Mouse (Mus musculus) macrophage (primary cell): ENCODE results near the gene Stard13. TPM values are rescaled to one million over a fixed set of nuclear protein-coding genes. Genes with fewer than 3 reads are reported as not detected.

ENCODE experiments used
- H3K27ac ChIP-seq: fragments of 350-480 bp; formaldehyde crosslinking; 2 replicates; pipeline ENCODE4 v1.9.0; 2021
- H3K36me3 ChIP-seq: fragments of 350-480 bp; formaldehyde crosslinking; 2 replicates; pipeline ENCODE4 v1.9.0; 2021; ENCODE audit errors: inconsistent target
- H3K4me3 ChIP-seq: fragments of 350-480 bp; formaldehyde crosslinking; 2 replicates; pipeline ENCODE4 v1.9.0; 2021; ENCODE audit errors: inconsistent target
- H3K79me2 ChIP-seq: fragments of 350-480 bp; formaldehyde crosslinking; 2 replicates; pipeline ENCODE4 v1.9.0; 2021; ENCODE audit errors: inconsistent target
- WGBS: methylation state at CpG from one replicate; pipeline ENCODE4 v1.1.7; 2026; ENCODE audit warnings: inconsistent platforms; ENCODE audit not compliant: missing documents; 5-methylcytosine and 5-hydroxymethylcytosine counted together
- polyA plus RNA-seq: library from polyadenylated mRNA; stranded (reverse); fragments of 250-400 nt; gene quantifications from 3 replicates; pipeline ENCODE4 v1.2.4, GENCODE M21; 2018; ENCODE audit warnings: inconsistent platforms

Gene Stard13
- polyA plus RNA-seq, 1 experiment from 2014 or later = 0.04 TPM

- Histone ChIP-seq H3K79me2 (no peaks in the 10 kb centered on the region), H3K36me3 (no peaks in the 10 kb centered on the region), H3K27ac (no peak overlapping the region), H3K4me3 (no peak overlapping the region)
- 94% methylated on average over 9 of the region's 9 CpGs for WGBS
Observed at GRCm38 (mm10) chr5:151180176-151180785, 53.4 kb downstream of the Stard13 start.

DNA sequence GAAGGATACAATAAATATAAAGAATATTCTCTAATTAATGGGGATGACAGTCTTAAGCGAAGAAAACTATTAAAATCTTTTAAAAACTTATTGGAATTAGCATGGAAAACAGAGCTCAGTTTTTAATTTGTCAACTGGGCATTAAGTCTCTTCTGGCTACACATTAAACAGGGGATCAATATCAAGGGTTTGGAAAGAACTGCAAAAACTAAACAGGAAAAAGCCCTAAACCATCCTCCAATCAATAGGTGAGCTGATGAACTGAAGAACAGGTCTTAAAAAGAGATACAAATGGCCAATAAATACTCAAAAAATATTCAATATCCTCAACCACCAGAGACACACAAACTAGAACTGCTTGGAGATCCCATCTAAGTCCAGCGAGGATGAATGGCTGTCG lies 56.5 kb downstream of the Stard13 start:
- WGBS = 92% methylated on average over 3 of the region's 3 CpGs
- Histone ChIP-seq H3K36me3 (no peaks in the 10 kb centered on the region), H3K4me3 (no peak overlapping the region), H3K27ac (no peak overlapping the region), H3K79me2 (no peaks in the 10 kb centered on the region)

DNA sequence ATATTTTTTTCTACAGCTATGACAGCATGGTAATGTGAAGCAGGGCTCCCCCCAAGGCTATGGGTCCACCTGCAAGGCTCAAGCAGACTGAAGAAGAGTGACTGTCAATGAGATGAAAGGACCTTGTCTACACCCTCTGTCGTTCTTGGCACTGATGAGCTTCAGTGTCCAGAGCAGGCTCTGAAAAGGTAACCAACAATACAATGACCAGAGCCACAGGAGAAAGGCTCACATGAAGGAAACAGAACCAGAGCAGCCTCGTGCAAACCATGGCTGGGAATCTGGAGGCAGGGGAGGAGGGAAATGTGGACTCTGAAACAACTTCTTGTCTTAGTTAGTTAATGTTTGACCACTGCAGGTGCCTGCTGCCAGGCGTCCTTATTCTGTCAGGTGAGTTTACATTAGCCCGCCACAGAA lies 57.7 kb downstream of the Stard13 start:
- Histone ChIP-seq H3K27ac (no peak overlapping the region), H3K36me3 (no peaks in the 10 kb centered on the region), H3K4me3 (no peak overlapping the region), H3K79me2 (no peaks in the 10 kb centered on the region)
- 69% methylated on average over 4 of the region's 4 CpGs for WGBS

DNA sequence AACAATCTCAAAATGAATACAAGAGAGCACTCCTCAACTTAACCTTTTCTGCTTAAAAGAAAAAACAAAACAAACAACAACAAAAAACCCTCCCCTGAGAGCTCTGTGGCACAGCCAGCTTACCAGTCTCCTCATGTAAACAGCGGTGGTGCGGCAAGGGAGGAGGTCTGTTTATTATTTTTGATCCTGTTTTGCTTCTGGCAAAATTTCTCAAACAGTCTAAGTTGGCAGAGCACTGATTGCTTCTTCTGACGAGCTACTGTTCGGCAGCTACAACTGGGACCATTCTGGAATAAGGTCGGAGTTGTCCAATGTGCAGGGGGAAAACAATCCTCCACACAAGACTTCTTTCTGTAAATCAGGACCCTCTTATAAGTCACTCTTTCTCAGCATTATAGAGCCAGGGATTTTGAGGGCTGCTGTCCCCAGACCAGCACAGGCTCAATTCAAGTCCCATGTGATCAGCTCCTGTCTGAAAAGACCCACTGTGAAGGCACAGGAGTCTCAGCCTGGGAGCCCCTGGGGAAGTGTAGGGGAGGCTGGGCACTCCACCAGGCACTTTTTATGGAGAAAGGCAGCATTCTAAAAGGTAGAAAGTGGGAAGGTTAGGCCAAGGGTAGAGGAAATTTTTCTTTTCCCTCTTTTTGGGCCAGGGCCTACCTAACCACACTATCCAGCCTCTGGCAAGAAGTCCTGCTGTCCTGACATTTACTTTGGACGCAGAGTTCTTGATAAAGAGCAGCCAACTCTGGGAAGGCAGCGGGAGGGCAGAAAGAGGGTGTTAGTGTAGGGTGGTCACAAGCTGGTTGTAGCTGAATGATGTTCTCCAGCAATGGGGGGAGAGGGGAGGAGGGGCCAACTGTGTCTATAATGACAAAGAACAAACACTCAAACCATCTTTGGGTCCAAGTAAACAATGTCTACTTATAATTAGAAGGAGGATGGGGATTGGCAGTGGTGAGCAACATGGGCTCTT lies 58.9 kb downstream of the Stard13 start:
- 92% methylated on average over 7 of the region's 7 CpGs for WGBS

GRCm38 (mm10) chr5:151173774-151174173 lies 59.9 kb downstream of the Stard13 start:
- H3K79me2 ChIP-seq = no peaks in the 10 kb centered on the region
- no peaks in the 10 kb centered on the region for H3K36me3 ChIP-seq
- no peak overlapping the region for H3K4me3 ChIP-seq
- no peak overlapping the region for H3K27ac ChIP-seq
- 85% methylated on average over 1 of the region's 1 CpGs for WGBS

More for the DNA sequence above, 58.9 kb downstream of the Stard13 start:
- H3K4me3 ChIP-seq = no peak overlapping the region
- H3K79me2 ChIP-seq = no peaks in the 10 kb centered on the region
- no peaks in the 10 kb centered on the region for H3K36me3 ChIP-seq
- H3K27ac ChIP-seq = no peak overlapping the region

DNA sequence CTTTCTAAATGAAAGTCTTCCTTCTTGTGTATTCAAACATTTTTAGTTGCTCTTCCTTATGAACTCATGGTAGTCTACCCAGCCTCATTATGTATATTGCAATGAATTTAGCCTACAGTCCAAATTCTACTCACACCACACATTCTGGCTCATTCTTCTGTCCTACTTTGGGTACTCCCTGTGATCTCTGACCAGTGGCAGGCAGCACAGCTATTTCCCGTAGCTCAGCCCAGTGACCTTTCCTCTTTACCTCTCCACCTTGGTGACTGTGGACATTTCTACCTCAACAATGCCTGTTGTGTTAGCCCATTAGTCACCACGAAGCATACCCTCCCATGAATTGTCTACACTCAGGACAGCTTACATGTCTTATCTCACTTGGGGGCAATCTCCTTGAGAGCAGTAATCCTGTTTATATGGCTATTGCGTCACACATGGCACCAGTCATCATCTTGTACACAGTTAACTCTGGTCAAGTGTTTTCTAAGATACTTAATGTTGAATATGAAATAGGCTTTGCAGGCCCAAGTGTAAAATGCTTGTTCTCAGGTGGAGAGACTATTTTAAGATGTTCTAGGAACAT lies 63.4 kb downstream of the Stard13 start:
- WGBS = 88% methylated on average over 3 of the region's 3 CpGs
- Histone ChIP-seq H3K27ac (no peak overlapping the region), H3K4me3 (no peak overlapping the region), H3K79me2 (no peaks in the 10 kb centered on the region), H3K36me3 (no peaks in the 10 kb centered on the region)

- Histone ChIP-seq H3K27ac (no peak overlapping the region), H3K79me2 (no peaks in the 10 kb centered on the region), H3K36me3 (no peaks in the 10 kb centered on the region), H3K4me3 (no peak overlapping the region)
- WGBS = 91% methylated on average over 3 of the region's 3 CpGs
Observed at GRCm38 (mm10) chr5:151168191-151168590, 65.4 kb downstream of the Stard13 start.

DNA sequence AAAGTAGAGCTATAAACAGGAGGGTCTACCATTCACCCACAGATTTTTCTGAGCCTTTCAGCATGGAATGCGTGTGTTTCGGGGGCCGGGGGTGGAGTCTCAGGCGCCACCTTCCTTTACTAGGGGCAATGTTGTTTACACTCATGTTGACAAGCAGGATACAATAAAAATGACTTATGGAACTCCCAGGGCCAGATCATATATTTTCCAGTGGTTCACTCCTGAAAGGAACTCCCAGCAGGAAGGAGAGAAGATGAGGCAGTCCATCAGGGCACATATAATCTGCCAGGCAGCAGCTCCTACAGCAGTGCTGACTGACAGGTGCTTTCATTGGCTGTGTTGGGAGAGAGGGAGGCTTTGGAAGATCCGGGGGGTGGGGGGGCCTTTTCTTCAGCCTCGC lies 66.0 kb downstream of the Stard13 start:
- Histone ChIP-seq H3K27ac (no peak overlapping the region), H3K4me3 (no peak overlapping the region), H3K79me2 (no peaks in the 10 kb centered on the region), H3K36me3 (no peaks in the 10 kb centered on the region)
- 79% methylated on average over 6 of the region's 6 CpGs for whole genome bisulfite sequencing

GRCm38 (mm10) chr5:151166266-151166665 lies 67.4 kb downstream of the Stard13 start:
- Histone ChIP-seq H3K4me3 (no peak overlapping the region), H3K36me3 (no peaks in the 10 kb centered on the region), H3K27ac (no peak overlapping the region), H3K79me2 (no peaks in the 10 kb centered on the region)
- 95% methylated on average over 5 of the region's 5 CpGs for WGBS

DNA sequence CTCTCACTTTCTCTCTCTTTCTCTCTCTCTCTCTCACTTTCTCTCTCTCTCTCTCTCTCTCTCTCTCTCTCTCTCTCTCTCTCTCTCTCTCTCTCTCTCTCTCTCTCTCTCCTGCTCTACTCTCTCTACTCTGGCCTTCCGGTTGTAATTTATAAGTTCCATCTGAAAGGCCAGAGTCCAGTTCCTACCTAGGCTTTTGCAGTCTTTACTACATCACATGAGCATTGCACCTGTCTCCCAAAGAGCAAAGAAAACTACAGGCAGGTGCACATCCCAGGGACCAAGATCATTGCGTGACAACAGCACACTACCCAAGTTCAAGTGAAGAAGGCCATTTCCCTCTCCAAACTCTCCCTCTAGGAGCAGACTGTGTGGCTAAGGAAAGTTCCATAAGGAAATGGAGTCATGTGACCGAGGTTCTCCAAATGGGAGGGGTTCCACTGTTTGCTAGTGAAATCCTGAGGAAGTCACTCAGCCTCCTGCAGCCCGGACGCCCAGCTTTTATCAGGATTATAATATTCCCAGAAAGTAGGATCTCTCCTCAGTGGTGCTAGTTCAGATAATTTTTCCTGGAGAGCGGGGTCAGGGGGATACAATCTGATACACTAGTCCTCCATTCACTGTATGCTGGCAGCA lies 68.1 kb downstream of the Stard13 start:
- no peak overlapping the region for H3K4me3 ChIP-seq
- 96% methylated on average over 5 of the region's 6 CpGs for WGBS
- no peaks in the 10 kb centered on the region for H3K79me2 ChIP-seq
- H3K27ac ChIP-seq = no peak overlapping the region
- no peaks in the 10 kb centered on the region for H3K36me3 ChIP-seq

GRCm38 (mm10) chr5:151164815-151165214 lies 68.8 kb downstream of the Stard13 start:
- WGBS = 88% methylated on average over 4 of the region's 4 CpGs
- H3K4me3 ChIP-seq = no peak overlapping the region
- H3K36me3 ChIP-seq = no peaks in the 10 kb centered on the region
- H3K79me2 ChIP-seq = no peaks in the 10 kb centered on the region
- no peak overlapping the region for H3K27ac ChIP-seq

- H3K36me3 ChIP-seq = no peaks in the 10 kb centered on the region
- H3K79me2 ChIP-seq = no peaks in the 10 kb centered on the region
- no peak overlapping the region for H3K27ac ChIP-seq
- no peak overlapping the region for H3K4me3 ChIP-seq
- WGBS = 89% methylated on average over 3 of the region's 3 CpGs
Observed at GRCm38 (mm10) chr5:151162642-151163041, 71.0 kb downstream of the Stard13 start.

- Histone ChIP-seq H3K27ac (no peak overlapping the region), H3K4me3 (no peak overlapping the region), H3K79me2 (no peaks in the 10 kb centered on the region), H3K36me3 (no peaks in the 10 kb centered on the region)
- WGBS = no CpG with 5 or more reads among the region's 1 CpGs
Observed at GRCm38 (mm10) chr5:151155247-151155646, 78.4 kb downstream of the Stard13 start.

GRCm38 (mm10) chr5:151154780-151155179 lies 78.9 kb downstream of the Stard13 start:
- Histone ChIP-seq H3K79me2 (no peaks in the 10 kb centered on the region), H3K36me3 (no peaks in the 10 kb centered on the region), H3K4me3 (no peak overlapping the region), H3K27ac (no peak overlapping the region)
- WGBS = 90% methylated on average over 3 of the region's 3 CpGs
